Mouse (Mus musculus) ZHBTc4 (cell line): ENCODE measurements around the gene Hist2h3b.
A peak's percentile ranks its signal among the peaks of the same experiment; 100 is the strongest.

Experiments used
- DNase-seq: peaks from one replicate; pipeline ENCODE4 v3.0.0-alpha.2; 2011; ENCODE audit warnings: low read depth, low spot score

Gene Hist2h3b

GRCm38 (mm10) chr3:96268051-96268775 lies at the start of gene Hist2h3b:
Gene Hist2h3b, plus strand, starts transcription at chr3:96268654.
- peak; percentile 87 for DNase-seq

- peak; percentile 60 for DNase-seq
Observed at GRCm38 (mm10) chr3:96219191-96219641, 49.2 kb upstream of the Hist2h3b start.

- peak; percentile 84 for DNase-seq
Observed at GRCm38 (mm10) chr3:96219661-96220130, 48.8 kb upstream of the Hist2h3b start, which contains the start of the genes Bola1 and Hist2h2ab. Gene Bola1, minus strand, starts transcription at chr3:96219709. Gene Hist2h2ab, plus strand, starts transcription at chr3:96219865.

- peak; percentile 75 for DNase-seq
Observed at GRCm38 (mm10) chr3:96220131-96220764, 48.2 kb upstream of the Hist2h3b start.

GRCm38 (mm10) chr3:96220765-96221639 lies 47.5 kb upstream of the Hist2h3b start, which contains the start of the genes Hist2h2ac and Hist2h2be:
Gene Hist2h2ac, minus strand, starts transcription at chr3:96220880.
Gene Hist2h2be, plus strand, starts transcription at chr3:96221119.
- peak; percentile 91 for DNase-seq

GRCm38 (mm10) chr3:96221640-96222038 lies 46.8 kb upstream of the Hist2h3b start:
- no peak for DNase-seq

- DNase-seq = no peak
Observed at GRCm38 (mm10) chr3:96222774-96223173, 45.7 kb upstream of the Hist2h3b start.

- no peak for DNase-seq
Observed at GRCm38 (mm10) chr3:96225421-96225820, 43.0 kb upstream of the Hist2h3b start.

GRCm38 (mm10) chr3:96226695-96227648 lies 41.5 kb upstream of the Hist2h3b start:
- peak; percentile 19 for DNase-seq

GRCm38 (mm10) chr3:96228828-96229227 lies 39.6 kb upstream of the Hist2h3b start:
- no peak for DNase-seq

- DNase-seq = no peak
Observed at GRCm38 (mm10) chr3:96230404-96230803, 38.0 kb upstream of the Hist2h3b start.

GRCm38 (mm10) chr3:96230910-96231757 lies 37.3 kb upstream of the Hist2h3b start:
- no peak for DNase-seq

- no peak for DNase-seq
Observed at GRCm38 (mm10) chr3:96231758-96232120, 36.7 kb upstream of the Hist2h3b start.

GRCm38 (mm10) chr3:96234914-96235313 lies 33.5 kb upstream of the Hist2h3b start:
- no peak for DNase-seq

- DNase-seq = no peak
Observed at GRCm38 (mm10) chr3:96235836-96236235, 32.6 kb upstream of the Hist2h3b start.

GRCm38 (mm10) chr3:96236834-96237334 lies 31.6 kb upstream of the Hist2h3b start:
- peak; percentile 39 for DNase-seq

GRCm38 (mm10) chr3:96237335-96237903 lies 31.0 kb upstream of the Hist2h3b start:
- DNase-seq = peak; percentile 57

GRCm38 (mm10) chr3:96237904-96238511 lies 30.4 kb upstream of the Hist2h3b start:
- DNase-seq = peak; percentile 62
